Mouse (Mus musculus) intestine, postnatal 0 days (tissue): ENCODE measurements around the gene Clybl. TPM values are rescaled to one million over a fixed set of nuclear protein-coding genes. Genes with fewer than 3 reads are reported as not detected.
A peak's percentile ranks its signal among the peaks of the same experiment; 100 is the strongest.

Experiments used
- ATAC-seq: fragments of 200-750 bp; cut with Nextera tagmentation; 2 replicates; pipeline ENCODE4 v1.8.0; 2017; ENCODE audit warnings: mild to moderate bottlenecking, moderate TSS enrichment, moderate library complexity
- H3K27ac ChIP-seq: fragments of 300-500 bp; sonication (generic); 2 replicates; pipeline ENCODE4 v1.5.1; 2014; ENCODE audit warnings: mild to moderate bottlenecking, low read depth, low read length, moderate library complexity
- H3K27me3 ChIP-seq: fragments of 300-500 bp; sonication (generic); replicated peaks from 2 replicates; pipeline ENCODE4 v1.6.1; 2014; ENCODE audit warnings: low read length, mixed read lengths; ENCODE audit not compliant: control insufficient read depth, insufficient read depth
- H3K36me3 ChIP-seq: fragments of 300-500 bp; sonication (generic); 2 replicates; pipeline ENCODE4 v1.6.1; 2014; ENCODE audit warnings: mild to moderate bottlenecking, moderate library complexity; ENCODE audit not compliant: control insufficient read depth, insufficient read depth
- H3K4me1 ChIP-seq: fragments of 300-500 bp; sonication (generic); replicated peaks from 2 replicates; pipeline ENCODE4 v1.6.1; 2014; ENCODE audit warnings: antibody characterized with exemption, low read length, mixed read lengths; ENCODE audit not compliant: control insufficient read depth, insufficient read depth
- H3K4me2 ChIP-seq: fragments of 300-500 bp; sonication (generic); replicated peaks from 2 replicates; pipeline ENCODE4 v1.6.1; 2014; ENCODE audit warnings: low read depth, mild to moderate bottlenecking, moderate library complexity
- H3K4me3 ChIP-seq: fragments of 300-500 bp; sonication (generic); 2 replicates; pipeline ENCODE4 v1.5.1; 2014; ENCODE audit warnings: low read depth, low read length
- H3K9ac ChIP-seq: fragments of 300-500 bp; sonication (generic); 2 replicates; pipeline ENCODE4 v1.6.1; 2014; ENCODE audit warnings: mild to moderate bottlenecking, low read depth, low read length
- H3K9me3 ChIP-seq: fragments of 300-500 bp; sonication (generic); 2 replicates; pipeline ENCODE4 v1.6.1; 2016; ENCODE audit warnings: mixed run types; ENCODE audit not compliant: control insufficient read depth
- CTCF ChIP-seq: sonication (generic); IDR thresholded peaks from 2 replicates; pipeline ENCODE4 v1.5.1; 2016; ENCODE audit warnings: low read depth, mild to moderate bottlenecking, control low read depth, antibody characterized with exemption, moderate library complexity
- WGBS: fragments of 180-500 bp; shearing (Covaris S2); extraction: QIAGEN DNeasy Blood & Tissue Kit; methylation state at CpG from one replicate; pipeline ENCODE4 v1.1.7; 2014; 5-methylcytosine and 5-hydroxymethylcytosine counted together
- polyA plus RNA-seq: library from polyadenylated mRNA; unstranded; fragments of >200 nt; fragmentation: Nextera tagmentation; extraction: Ambion mirVana; gene quantifications from 2 replicates; pipeline ENCODE4 v1.2.1, GENCODE M21; 2015

Gene Clybl
- polyA plus RNA-seq, 1 experiment from 2014 or later: 22.2 TPM

GRCm38 (mm10) chr14:122401886-122402285 is 220.4 kb downstream of the Clybl start:
- no peak overlapping the region for H3K4me3 ChIP-seq
- WGBS: 80% methylated on average over 11 of the region's 11 CpGs
- no peak overlapping the region for H3K4me2 ChIP-seq
- no peak for TF ChIP-seq CTCF
- no peak overlapping the region for H3K27ac ChIP-seq
- H3K9me3 ChIP-seq: no peaks in the 10 kb centered on the region
- no peak overlapping the region for H3K9ac ChIP-seq
- no peak for ATAC-seq
- H3K4me1 ChIP-seq: no peaks in the 10 kb centered on the region
- H3K36me3 ChIP-seq: no peaks in the 10 kb centered on the region
- H3K27me3 ChIP-seq: peaks cover 14% of the 10 kb centered on the region

GRCm38 (mm10) chr14:122402716-122403258 is 221.3 kb downstream of the Clybl start:
- no peak for TF ChIP-seq CTCF

GRCm38 (mm10) chr14:122403422-122403940 is 222.0 kb downstream of the Clybl start:
- 76% methylated on average over 3 of the region's 3 CpGs for WGBS
- H3K36me3 ChIP-seq: no peaks in the 10 kb centered on the region
- no peak overlapping the region for H3K4me2 ChIP-seq
- ATAC-seq: no peak
- no peak overlapping the region for H3K27ac ChIP-seq
- peaks cover 29% of the 10 kb centered on the region for H3K27me3 ChIP-seq
- H3K4me3 ChIP-seq: no peak overlapping the region
- H3K9me3 ChIP-seq: no peaks in the 10 kb centered on the region
- no peak for TF ChIP-seq CTCF
- H3K4me1 ChIP-seq: no peaks in the 10 kb centered on the region
- H3K9ac ChIP-seq: no peak overlapping the region

More at GRCm38 (mm10) chr14:122402716-122403258, 221.3 kb downstream of the Clybl start:
- Histone ChIP-seq H3K4me2 (no peak overlapping the region), H3K27ac (no peak overlapping the region), H3K36me3 (no peaks in the 10 kb centered on the region), H3K4me3 (no peak overlapping the region), H3K9ac (no peak overlapping the region), H3K27me3 (peaks cover 23% of the 10 kb centered on the region), H3K4me1 (no peaks in the 10 kb centered on the region), H3K9me3 (no peaks in the 10 kb centered on the region)
- no peak for ATAC-seq
- 56% methylated on average over 12 of the region's 12 CpGs for WGBS

DNA sequence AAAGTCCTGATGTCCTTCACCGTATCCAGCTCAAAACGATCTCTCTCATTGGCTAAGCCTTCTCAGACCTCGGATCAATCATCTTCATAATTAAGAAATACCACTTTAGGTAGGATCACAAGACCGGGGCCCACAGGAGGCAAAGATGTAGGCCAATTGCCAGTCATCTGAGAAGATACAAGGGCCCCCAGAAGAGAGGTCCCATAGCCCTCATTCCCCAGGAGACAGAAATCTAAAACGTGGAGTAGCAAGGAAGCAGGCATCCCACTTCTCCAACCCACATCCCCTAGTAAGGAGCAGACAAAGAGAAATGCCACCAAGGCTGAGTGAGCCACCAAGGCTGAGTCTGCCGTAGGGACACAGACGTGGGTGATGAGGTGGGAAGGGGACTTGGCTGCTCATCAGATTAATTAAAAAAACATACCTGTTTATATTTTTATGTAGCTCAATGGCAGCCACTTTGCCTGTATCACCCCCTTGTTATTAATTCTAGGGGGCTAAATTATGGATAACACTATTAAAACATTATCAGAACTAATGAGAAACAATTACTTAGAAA is 223.2 kb downstream of the Clybl start:
- 85% methylated on average over 7 of the region's 7 CpGs for WGBS
- peaks cover 32% of the 10 kb centered on the region for H3K27me3 ChIP-seq
- no peak overlapping the region for H3K9ac ChIP-seq
- TF ChIP-seq CTCF: no peak
- H3K4me3 ChIP-seq: no peak overlapping the region
- no peaks in the 10 kb centered on the region for H3K4me1 ChIP-seq
- no peak overlapping the region for H3K4me2 ChIP-seq
- no peaks in the 10 kb centered on the region for H3K36me3 ChIP-seq
- ATAC-seq: no peak
- no peak overlapping the region for H3K27ac ChIP-seq
- H3K9me3 ChIP-seq: no peaks in the 10 kb centered on the region

- 66% methylated on average over 12 of the region's 12 CpGs for WGBS
- no peaks in the 10 kb centered on the region for H3K9me3 ChIP-seq
- no peak for TF ChIP-seq CTCF
- no peaks in the 10 kb centered on the region for H3K4me1 ChIP-seq
- H3K36me3 ChIP-seq: no peaks in the 10 kb centered on the region
- no peak overlapping the region for H3K4me2 ChIP-seq
- H3K27me3 ChIP-seq: peaks cover 32% of the 10 kb centered on the region
- H3K27ac ChIP-seq: no peak overlapping the region
- no peak overlapping the region for H3K9ac ChIP-seq
- no peak for ATAC-seq
- H3K4me3 ChIP-seq: no peak overlapping the region
Measured at GRCm38 (mm10) chr14:122405236-122405635, 223.7 kb downstream of the Clybl start.

GRCm38 (mm10) chr14:122405897-122406540 is 224.5 kb downstream of the Clybl start:
- no peak for ATAC-seq
- no peaks in the 10 kb centered on the region for H3K36me3 ChIP-seq
- no peak for TF ChIP-seq CTCF
- WGBS: 3% methylated on average over 18 of the region's 18 CpGs
- H3K27me3 ChIP-seq: peaks cover 32% of the 10 kb centered on the region
- no peak overlapping the region for H3K9ac ChIP-seq
- no peaks in the 10 kb centered on the region for H3K9me3 ChIP-seq
- peak overlapping the region; percentile 76 for H3K4me2 ChIP-seq
- no peaks in the 10 kb centered on the region for H3K4me1 ChIP-seq
- H3K4me3 ChIP-seq: peak overlapping the region; percentile 39
- no peak overlapping the region for H3K27ac ChIP-seq
